Mouse (Mus musculus) hindbrain, embryonic 10.5 days (tissue): ENCODE measurements around the gene Mrpl11. TPM values are rescaled to one million over a fixed set of nuclear protein-coding genes. Genes with fewer than 3 reads are reported as not detected.
A peak's percentile ranks its signal among the peaks of the same experiment; 100 is the strongest.

Experiments used
- DNase-seq: peaks from one replicate; pipeline ENCODE4 v3.0.0-alpha.2; 2017; ENCODE audit warnings: low spot score
- H3K27ac ChIP-seq: fragments of 300-500 bp; sonication (generic); 2 replicates; pipeline ENCODE4 v1.5.1; 2016; ENCODE audit warnings: mild to moderate bottlenecking, moderate library complexity
- H3K27me3 ChIP-seq: fragments of 300-500 bp; sonication (generic); 2 replicates; pipeline ENCODE4 v1.6.1; 2016; ENCODE audit warnings: mild to moderate bottlenecking; ENCODE audit not compliant: poor library complexity, insufficient read depth, severe bottlenecking
- H3K36me3 ChIP-seq: fragments of 300-500 bp; sonication (generic); 2 replicates; pipeline ENCODE4 v1.6.1; 2016; ENCODE audit warnings: mild to moderate bottlenecking, moderate library complexity
- H3K4me1 ChIP-seq: fragments of 300-500 bp; sonication (generic); replicated peaks from 2 replicates; pipeline ENCODE4 v1.6.1; 2016; ENCODE audit warnings: mild to moderate bottlenecking
- H3K4me3 ChIP-seq: fragments of 300-500 bp; sonication (generic); 2 replicates; pipeline ENCODE4 v1.5.1; 2016; ENCODE audit warnings: mild to moderate bottlenecking, moderate library complexity
- H3K9me3 ChIP-seq: fragments of 300-500 bp; sonication (generic); 2 replicates; pipeline ENCODE4 v1.6.1; 2016; ENCODE audit warnings: mild to moderate bottlenecking, moderate library complexity
- WGBS: fragments of 180-500 bp; shearing (Covaris S2); methylation state at CpG from one replicate; pipeline ENCODE4 v1.1.7; 2016; 5-methylcytosine and 5-hydroxymethylcytosine counted together
- polyA plus RNA-seq: library from polyadenylated mRNA; unstranded; fragments of >200 nt; fragmentation: Nextera tagmentation; extraction: Ambion mirVana; gene quantifications from 2 replicates; pipeline ENCODE4 v1.2.1, GENCODE M21; 2016

Mrpl11 gene
- 157 and 163 TPM in 2 replicates for polyA plus RNA-seq

DNA sequence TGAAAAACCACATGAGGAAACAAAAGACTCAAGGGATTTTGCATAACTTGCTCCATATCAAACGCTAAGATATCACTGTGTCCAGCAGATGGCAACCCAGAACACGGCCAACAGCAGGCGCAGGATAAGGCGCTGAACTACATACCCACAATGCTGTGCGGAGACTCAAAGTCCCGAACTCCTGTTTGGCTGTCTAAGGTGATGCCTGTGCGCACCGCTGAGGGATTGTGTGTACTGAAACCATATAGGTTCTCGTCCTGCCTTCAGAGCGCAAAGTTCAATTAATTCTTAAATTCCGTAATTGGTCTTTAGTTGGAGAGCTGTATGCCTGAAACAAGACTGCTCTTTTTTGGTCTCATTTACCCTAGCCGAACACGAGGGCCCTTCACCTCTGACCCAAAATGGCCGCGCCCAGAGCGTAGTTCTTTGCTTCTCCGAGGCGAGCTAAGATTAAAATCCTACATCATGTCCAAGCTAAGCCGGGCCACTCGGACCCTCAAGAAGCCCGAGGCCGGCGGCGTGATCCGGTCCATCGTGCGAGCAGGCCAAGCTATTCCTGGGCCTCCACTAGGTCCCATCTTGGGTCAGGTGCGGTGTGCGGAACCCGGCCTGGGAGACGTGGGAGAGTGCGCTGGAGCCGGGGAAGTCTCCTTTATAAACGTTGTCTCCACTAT lies at the start of gene Mrpl11:
Gene Mrpl11, plus strand, starts transcription at position 220 of the 674 bp plus-strand sequence.
- Histone ChIP-seq H3K9me3 (no peaks in the 10 kb centered on the region; the same call in 1 of the 2 replicates), H3K4me1 (peaks cover 8% of the 10 kb centered on the region), H3K36me3 (peaks cover 32% of the 10 kb centered on the region), H3K4me3 (peak within 1 kb of the TSS; percentile 89), H3K27ac (peak within 1 kb of the TSS; percentile 95), H3K27me3 (no peaks in the 10 kb centered on the region)
- peak; percentile 91 for DNase-seq
- under 1% methylated on average over 34 of the region's 34 CpGs for WGBS

DNA sequence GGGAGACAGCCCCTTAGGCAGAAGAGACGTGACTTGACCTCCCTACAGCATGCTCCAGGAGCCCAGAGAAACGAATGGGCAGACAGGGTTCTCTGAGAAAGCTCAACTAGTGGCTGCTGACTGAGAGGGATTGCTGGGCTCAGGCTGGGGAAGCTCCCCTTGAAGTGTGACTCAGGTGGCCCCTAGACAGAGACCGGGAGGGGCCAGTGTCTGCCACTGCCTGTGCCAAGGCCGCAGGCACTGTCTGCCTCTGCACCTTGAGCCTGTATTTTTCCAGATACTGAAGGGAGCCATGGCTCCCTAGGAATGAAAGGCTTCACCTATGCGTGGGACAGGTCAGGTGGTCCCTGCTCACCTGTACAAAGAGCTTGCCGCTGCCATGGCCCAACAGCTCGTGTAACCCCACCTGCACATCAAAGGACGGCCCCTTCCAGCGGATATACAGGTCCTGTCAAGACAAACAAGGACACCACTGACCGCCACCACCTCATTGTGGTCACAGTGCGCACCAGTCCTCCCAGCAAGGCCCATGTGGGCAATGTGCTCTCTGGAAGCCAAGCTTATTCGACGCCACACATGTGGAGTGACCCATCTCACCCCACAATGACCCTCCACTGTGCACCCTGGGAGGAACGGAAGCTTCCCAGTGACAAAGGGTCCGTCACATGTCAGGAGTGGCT lies 45.9 kb upstream of the Mrpl11 start:
- H3K9me3 ChIP-seq = no peaks in the 10 kb centered on the region
- no peaks in the 10 kb centered on the region; the same call in 1 of the 2 replicates for H3K4me1 ChIP-seq
- 85% methylated on average over 15 of the region's 15 CpGs for WGBS
- no peaks in the 10 kb centered on the region for H3K27me3 ChIP-seq
- no peak for DNase-seq
- no peak overlapping the region for H3K27ac ChIP-seq
- peaks cover 99% of the 10 kb centered on the region for H3K36me3 ChIP-seq
- no peak overlapping the region for H3K4me3 ChIP-seq

DNA sequence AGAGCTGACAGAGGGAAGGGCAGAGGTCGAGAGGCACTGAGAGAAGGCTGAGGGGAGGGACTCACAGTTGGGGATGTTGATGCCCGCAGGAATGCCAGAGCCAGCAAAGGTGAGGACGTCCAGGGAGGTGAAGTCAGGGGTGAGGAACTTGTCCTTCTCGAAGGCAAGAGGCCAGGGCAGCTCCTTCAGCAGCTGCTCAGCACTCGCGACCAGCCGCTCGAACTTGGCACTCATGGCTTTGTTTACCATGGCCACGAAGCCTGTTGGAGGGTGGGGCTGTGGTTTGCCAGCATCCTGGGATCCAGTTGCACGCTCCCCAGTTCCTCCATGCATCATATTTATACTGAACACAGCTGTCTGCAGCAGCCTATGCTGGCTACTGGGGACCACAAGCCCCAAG lies 45.1 kb upstream of the Mrpl11 start:
- no peaks in the 10 kb centered on the region for H3K9me3 ChIP-seq
- H3K4me3 ChIP-seq = no peak overlapping the region
- no peak overlapping the region for H3K27ac ChIP-seq
- 82% methylated on average over 10 of the region's 10 CpGs for WGBS
- H3K4me1 ChIP-seq = no peaks in the 10 kb centered on the region; the same call in 1 of the 2 replicates
- H3K27me3 ChIP-seq = no peaks in the 10 kb centered on the region
- H3K36me3 ChIP-seq = peaks cover 100% of the 10 kb centered on the region
- no peak for DNase-seq

DNA sequence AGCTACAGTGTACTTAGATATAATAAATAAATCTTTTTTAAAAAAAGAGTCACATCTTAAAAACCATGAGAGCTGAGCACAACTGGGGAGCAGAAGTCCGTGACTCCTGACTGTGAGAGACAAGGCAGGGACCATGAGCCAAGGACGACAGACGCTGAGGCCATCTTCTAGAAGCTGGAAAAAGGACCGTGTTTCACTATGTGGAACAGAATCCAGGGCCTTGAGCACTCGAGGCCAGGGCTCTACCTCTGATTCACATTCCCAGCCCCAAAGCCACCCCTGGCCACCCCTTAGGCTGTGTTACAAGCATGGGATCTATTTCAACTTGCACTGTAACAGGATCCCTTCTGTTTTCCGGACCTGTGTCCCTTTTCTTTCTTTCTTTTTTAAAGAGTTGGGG lies 42.3 kb upstream of the Mrpl11 start:
- Histone ChIP-seq H3K36me3 (peaks cover 100% of the 10 kb centered on the region), H3K4me1 (no peaks in the 10 kb centered on the region; the same call in 1 of the 2 replicates), H3K4me3 (no peak overlapping the region), H3K27ac (no peak overlapping the region), H3K9me3 (no peaks in the 10 kb centered on the region), H3K27me3 (no peaks in the 10 kb centered on the region)
- no peak for DNase-seq
- WGBS = 90% methylated on average over 6 of the region's 6 CpGs

DNA sequence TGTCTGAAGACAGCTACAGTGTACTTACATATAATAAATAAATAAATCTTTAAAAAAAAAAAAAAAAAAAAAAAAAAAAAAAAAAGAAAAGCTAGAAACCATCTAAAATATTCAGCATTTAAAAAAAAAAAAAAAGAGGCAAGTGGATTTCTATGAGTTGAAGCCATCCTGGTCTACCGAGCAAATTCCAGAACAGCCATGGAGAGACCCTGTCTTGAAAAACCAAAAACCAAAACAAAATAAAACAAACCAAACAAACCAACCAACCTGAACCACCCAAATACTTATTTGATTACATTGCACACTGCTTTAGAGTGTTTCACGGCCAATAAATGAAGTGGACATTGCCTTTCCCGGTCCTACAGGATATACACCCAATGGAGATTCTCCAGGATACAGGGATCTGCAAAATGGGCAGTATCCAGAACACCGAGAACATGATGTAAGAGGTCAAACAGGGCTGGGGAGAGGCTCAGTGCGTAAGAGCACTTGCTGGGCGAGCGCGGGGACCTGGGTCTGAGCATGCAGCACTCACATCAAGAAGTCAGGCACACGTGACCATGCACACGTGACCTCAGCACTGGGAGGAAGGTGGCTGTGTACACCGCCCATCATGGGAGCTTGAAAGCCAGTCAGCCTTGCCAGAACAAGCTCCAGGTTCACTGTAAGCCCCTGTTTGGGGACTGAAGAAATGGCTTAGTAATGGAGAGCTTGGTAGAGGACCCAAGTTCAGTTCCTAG lies 36.7 kb upstream of the Mrpl11 start:
- no peak overlapping the region for H3K27ac ChIP-seq
- 97% methylated on average over 11 of the region's 11 CpGs for WGBS
- H3K36me3 ChIP-seq = peaks cover 65% of the 10 kb centered on the region
- no peak for DNase-seq
- no peaks in the 10 kb centered on the region for H3K27me3 ChIP-seq
- H3K9me3 ChIP-seq = no peaks in the 10 kb centered on the region
- peaks cover 25% of the 10 kb centered on the region for H3K4me1 ChIP-seq
- no peak overlapping the region for H3K4me3 ChIP-seq

DNA sequence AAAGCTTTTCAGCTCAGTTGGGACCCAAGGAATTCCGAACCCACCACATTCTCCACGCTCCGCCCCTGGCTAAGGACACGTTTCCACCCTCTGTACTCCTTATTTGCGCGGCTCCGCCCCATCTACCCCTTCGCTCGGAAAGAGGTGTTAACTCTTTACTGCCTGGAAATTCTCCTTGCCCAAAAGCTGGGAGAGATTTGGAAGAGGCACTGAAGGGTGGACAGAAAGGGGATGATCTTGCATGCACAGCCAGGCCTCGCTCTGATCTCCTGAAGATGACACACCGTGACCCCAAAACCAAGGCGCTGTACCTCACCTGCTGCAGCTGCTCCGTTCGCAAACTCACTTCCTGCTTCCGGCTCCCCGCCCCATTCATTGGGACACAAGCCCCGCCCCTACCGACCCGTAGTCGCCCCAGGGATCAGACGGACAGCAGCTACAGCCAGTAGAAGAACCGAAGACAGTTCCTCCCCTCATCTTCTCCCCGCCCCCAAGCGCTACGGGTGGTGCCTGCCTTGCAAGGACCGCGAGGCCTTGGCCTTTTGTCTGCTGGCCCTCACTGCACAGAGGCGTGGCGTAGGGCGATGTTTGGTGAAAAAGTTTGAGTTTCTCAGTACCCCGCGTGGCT lies 33.9 kb upstream of the Mrpl11 start, which contains the start of gene Dpp3:
Gene Dpp3, minus strand, starts transcription at position 384 of the 628 bp plus-strand sequence.
- no peaks in the 10 kb centered on the region for H3K27me3 ChIP-seq
- no peaks in the 10 kb centered on the region for H3K9me3 ChIP-seq
- peak; percentile 100 for DNase-seq
- H3K4me3 ChIP-seq = peak within 1 kb of the TSS; percentile 65
- H3K4me1 ChIP-seq = peaks cover 25% of the 10 kb centered on the region
- under 1% methylated on average over 32 of the region's 32 CpGs for WGBS
- peaks cover 38% of the 10 kb centered on the region for H3K36me3 ChIP-seq
- H3K27ac ChIP-seq = peak within 1 kb of the TSS; percentile 93

DNA sequence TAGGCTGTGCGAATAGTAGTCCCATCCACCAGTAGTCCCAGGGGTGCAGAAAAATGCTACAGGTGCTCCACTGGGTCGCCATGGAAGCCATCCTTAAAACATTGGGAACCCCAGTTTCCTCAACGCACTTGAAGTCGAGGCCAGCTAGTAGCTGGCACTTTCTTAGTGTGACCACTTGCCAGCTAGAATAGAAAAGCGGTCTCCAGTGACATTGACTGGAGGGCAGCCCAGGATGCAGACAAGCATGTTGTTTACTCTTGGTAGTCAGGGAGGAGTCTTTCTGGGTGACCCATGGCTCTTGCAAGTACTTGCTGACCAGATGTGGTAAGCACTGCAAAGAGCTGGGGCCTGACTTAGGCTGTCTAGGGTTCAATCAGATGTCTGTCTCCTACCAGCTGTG lies 33.2 kb upstream of the Mrpl11 start:
- DNase-seq = peak; percentile 16
- Histone ChIP-seq H3K4me1 (peaks cover 25% of the 10 kb centered on the region), H3K36me3 (peaks cover 30% of the 10 kb centered on the region), H3K9me3 (no peaks in the 10 kb centered on the region), H3K4me3 (peak overlapping the region; percentile 65), H3K27me3 (no peaks in the 10 kb centered on the region), H3K27ac (peak overlapping the region; percentile 93)
- 58% methylated on average over 5 of the region's 5 CpGs for WGBS

DNA sequence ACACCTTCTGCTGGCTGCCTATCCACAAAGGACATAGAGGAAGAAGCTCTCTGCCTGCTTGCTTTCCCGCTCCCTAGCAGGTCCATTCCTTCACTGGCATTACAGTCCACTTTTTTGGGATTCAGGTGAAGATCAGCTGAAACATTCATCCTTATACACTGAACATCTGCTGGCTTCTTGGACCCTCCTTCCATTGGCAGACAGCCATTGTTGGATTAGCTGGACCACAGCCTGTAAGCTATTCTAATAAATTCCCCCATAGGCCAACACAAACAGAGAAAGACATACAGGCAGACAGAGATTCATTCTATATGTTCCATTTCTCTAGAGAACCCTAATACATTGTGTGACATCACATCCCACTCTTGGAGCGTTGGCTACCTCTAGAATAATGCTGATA lies 25.1 kb upstream of the Mrpl11 start:
- no peak for DNase-seq
- Histone ChIP-seq H3K9me3 (no peaks in the 10 kb centered on the region), H3K4me3 (no peak overlapping the region), H3K27me3 (peaks cover 15% of the 10 kb centered on the region), H3K27ac (no peak overlapping the region), H3K36me3 (no peaks in the 10 kb centered on the region), H3K4me1 (no peaks in the 10 kb centered on the region)
- WGBS = 82% methylated on average over 2 of the region's 2 CpGs

DNA sequence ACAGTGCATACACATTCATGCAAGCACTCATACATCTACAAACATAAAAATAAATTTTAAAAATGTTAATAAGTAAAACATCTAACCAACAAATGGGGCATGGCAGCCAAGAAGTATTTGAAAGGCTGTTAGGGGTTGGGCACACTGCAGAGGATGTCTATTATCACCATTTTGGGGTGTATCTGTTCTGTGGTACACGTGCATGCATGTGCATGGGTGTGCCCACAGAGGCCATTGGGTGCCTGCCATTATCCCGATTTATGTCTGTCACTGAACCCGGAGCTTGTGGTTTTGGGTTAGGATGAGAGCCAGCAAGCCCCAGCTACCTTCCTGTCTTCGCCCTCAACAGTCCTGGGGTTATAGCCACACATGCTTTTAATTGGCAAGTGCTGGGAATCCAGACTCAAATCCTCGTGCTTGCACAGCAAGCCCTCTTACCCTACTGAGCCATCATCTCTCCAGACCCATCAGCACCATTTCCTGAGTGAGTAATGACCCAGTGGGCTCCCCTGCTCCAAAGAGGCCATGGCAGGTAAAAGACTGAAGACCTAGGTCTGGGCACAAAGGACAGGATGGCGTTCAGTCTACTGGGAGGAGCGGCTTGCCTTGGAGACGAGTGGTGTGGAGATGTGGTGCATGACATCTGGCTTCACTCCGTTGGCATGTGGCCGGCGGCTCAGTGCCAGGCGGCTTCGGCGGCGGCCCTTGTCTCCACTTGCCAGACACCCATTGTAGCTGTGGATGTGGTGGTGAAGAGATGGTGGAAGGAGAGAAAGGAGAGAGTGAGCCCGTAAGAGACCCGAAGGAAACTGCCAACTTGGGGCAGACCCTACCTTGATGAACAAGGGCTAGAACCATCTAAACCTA lies 24.3 kb upstream of the Mrpl11 start:
- H3K27ac ChIP-seq = no peak overlapping the region
- DNase-seq = no peak
- peaks cover 22% of the 10 kb centered on the region for H3K27me3 ChIP-seq
- no peaks in the 10 kb centered on the region for H3K9me3 ChIP-seq
- WGBS = 90% methylated on average over 17 of the region's 17 CpGs
- peaks cover 6% of the 10 kb centered on the region for H3K4me1 ChIP-seq
- no peaks in the 10 kb centered on the region for H3K36me3 ChIP-seq
- H3K4me3 ChIP-seq = no peak overlapping the region

DNA sequence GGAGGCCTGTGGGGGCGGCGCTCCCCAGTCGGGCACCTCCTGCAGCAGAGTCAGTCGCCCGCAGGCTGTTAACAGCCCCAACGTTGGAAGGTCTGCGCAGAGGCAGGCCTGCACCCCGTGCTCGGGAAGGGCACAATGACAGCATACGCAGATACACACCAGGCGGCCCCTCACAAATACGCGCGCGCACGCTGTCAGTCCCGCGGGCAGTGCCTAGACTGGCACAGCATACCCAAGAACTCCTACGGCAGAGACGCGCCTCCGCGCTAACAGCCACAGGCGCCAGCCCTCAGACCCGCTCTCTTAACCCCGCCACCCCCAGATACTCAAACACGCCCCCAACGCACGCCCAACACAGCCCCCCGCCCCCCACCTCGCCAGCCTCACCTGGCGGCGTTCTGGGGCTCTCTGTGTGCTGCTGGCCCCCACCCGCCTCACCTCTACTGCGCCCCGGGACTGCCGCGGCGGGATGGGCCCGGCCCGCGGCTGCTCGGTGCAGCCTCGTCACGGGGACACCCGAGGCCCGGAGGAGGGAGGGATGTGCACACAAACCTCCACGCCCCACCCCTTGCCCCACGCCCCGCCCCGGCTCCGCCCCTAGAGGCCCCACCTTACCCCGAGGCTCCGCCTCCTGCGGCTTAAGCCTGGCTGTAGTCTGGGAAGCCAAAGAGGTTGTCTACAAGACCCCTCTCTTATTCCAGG lies 19.2 kb upstream of the Mrpl11 start, which contains the start of gene Peli3:
Gene Peli3, minus strand, starts transcription at position 577 of the 702 bp plus-strand sequence.
- Histone ChIP-seq H3K36me3 (no peaks in the 10 kb centered on the region), H3K4me3 (peak within 1 kb of the TSS; percentile 80), H3K4me1 (peaks cover 17% of the 10 kb centered on the region), H3K27me3 (peaks cover 31% of the 10 kb centered on the region), H3K9me3 (no peaks in the 10 kb centered on the region), H3K27ac (peak within 1 kb of the TSS; percentile 82)
- WGBS = under 1% methylated on average over 55 of the region's 55 CpGs
- DNase-seq = peak; percentile 86

DNA sequence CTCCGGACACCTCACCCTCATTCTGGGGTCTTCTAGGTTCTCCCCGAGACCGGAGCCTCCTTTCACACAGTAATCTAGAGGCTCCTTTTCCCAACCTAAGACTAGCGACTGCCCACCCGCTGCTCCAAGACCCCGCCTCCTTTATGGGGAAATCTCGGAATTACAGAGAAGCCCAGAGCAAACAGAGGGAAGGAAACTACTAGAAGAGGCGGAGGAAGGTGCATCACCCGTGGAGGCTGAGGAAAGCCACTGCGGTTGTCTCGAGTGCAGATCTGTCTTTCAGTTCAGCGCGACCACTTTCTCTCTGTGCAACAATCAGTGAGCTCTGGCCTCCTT lies 18.7 kb upstream of the Mrpl11 start:
- no peak for DNase-seq
- no peaks in the 10 kb centered on the region for H3K36me3 ChIP-seq
- H3K4me3 ChIP-seq = peak overlapping the region; percentile 80
- H3K9me3 ChIP-seq = no peaks in the 10 kb centered on the region
- WGBS = 10% methylated on average over 13 of the region's 13 CpGs
- peak overlapping the region; percentile 82 for H3K27ac ChIP-seq
- H3K4me1 ChIP-seq = peaks cover 18% of the 10 kb centered on the region
- peaks cover 31% of the 10 kb centered on the region for H3K27me3 ChIP-seq
